Mouse (Mus musculus) heart, adult 9 months (tissue): ENCODE measurements around the gene Igtp.
"Not testable (repeated sequence)": the region's sequence is repeated elsewhere in the genome, so short reads cannot be mapped to it uniquely, and the experiment has no call there.

ENCODE experiments used
- DNase-seq, 2 experiments: peaks; one replicate each; pipeline ENCODE4 v3.0.0; 2022; ENCODE audit warnings: low spot score in 2 of 2

Igtp gene

DNA sequence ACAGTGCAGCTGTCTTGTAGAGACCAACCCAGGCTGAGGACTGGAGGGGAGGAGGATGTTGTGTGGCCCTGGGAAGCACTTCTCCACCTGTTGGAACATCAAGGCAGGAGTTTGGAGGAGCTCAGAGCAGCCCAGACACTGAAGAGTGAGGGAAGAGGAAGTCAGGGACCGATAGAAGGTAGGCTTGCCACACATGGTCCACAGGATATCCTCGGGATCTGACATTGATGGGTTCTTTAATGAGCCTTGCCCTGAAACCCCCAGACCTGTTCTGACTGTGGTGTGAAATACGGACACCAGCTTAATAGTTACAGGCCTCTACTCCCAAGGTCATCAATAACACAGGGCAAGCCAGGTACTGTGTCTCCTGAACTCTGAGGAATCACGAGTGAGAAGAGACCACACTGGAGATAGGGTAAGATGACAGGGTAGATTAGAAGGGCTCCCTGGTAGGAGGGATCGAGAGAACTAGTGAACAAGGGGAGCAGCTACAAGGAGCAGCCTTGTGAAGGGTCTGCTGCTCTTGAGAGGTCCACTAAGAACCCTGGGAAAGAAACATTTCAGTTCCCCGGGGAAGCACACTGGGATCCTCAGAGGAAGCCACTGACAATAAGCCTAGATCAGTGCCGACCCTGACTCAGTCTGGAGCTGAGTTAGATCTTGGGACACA lies 14.5 kb downstream of the Igtp start:
- DNase-seq = no peak

DNA sequence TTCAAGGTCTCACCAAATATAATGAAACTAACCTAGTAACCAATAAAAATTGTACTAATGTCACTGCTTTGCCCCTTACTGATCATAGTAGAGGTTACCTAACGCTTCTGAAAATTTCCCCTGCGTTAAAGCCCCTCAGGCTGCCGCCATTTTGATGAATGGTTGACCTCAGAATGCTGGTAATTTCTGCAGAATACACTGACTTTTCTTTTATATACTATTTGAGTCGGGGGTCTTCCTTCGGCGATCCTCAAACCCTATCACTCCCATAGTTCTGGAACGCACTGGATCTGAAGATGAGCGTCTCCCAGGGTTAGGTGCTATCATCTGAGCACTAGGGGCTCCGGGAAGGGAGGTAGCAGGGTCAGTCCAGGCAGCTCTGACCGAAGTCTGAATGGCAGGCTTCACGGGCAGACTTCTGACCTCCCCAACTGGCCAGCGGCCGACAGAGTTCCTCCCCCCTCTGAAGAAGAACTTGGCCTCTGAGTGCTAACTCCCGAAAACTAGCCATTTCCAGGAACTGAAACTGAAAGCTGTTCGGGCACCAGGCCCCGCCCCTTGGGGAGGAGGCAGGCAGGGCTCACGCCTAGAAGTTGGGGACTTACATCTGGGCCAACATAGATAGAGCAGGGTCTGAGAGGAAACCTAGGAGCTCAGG lies 15.2 kb downstream of the Igtp start:
- peak; percentile 94 for DNase-seq

DNA sequence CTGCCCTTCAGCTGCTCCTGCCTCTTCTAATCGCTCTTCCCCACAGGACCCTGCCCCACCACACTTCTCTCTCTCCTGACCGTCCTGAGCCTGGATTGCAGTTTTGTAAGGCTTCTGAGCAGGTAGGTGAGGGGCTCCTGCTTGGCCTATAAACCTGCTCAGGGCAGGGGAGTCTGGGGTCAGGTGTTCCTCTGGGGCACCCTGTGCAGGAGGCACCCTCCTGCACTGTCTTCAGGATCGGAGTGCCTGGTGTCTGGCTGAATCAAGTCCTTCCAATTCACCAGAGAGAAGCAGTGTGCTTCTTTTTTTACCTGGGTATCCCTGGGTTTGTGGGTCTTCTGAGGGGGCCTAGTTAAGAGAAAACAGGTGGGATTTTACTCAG lies 15.7 kb downstream of the Igtp start:
- not testable (repeated sequence) for DNase-seq

DNA sequence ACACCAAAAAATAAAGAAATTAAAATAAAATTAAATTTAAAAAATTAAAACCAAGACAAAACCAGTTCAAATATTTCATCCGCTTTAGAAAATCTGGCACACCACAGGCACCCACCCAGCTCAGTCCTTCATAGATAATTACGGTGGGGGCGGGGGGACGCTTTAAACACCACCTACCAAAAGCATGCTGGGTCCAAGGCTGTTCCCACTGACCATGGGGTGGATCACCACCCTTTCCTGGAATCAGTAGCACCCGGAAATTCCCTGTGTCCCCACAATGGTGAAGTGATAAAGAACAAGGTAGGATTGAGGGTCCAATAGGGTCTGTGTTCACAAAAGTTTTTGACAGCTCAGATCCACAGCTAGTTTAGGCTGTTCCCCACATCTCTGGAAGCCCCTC lies 16.5 kb downstream of the Igtp start:
- DNase-seq = no peak

DNA sequence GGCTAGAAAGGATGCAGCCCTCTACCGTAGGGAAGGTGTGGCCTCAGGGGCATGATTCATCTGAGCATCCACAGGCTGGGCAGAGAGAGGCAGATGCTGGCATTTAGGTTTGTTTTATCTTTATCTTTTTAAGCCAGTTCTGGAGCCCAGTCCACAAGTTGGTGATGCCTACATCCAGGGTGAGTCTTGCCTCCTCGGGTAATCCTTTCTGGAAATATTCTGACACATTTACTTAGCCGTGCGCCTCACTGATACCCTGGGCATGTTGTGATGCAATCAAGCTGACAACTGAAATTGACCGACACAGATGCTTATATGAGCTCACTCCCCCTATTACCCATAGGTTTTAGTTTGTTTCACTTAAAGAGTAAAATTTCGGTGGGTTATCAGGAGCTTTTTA lies 17.5 kb downstream of the Igtp start:
- no peak for DNase-seq

DNA sequence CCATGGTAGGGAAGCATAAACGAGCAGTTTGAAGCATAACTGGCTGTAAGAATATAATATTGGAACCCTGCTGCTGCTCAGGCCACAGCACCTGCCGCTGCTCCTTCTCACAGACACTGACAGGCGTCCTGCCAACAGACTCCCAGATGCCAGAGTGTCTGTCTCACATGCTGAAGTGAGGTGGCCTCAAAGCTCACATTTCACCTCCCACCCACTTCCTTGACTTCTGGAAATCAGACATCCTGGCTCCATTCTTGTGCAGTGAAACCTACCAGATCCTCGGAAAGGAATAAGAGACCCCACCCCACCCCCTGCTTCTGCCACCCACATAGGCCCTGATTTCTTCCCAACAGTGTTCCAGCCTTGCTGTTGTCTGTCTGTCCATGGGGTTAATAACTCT lies 24.4 kb downstream of the Igtp start:
- peak in 1 of 2 experiments; percentile 28 for DNase-seq

DNA sequence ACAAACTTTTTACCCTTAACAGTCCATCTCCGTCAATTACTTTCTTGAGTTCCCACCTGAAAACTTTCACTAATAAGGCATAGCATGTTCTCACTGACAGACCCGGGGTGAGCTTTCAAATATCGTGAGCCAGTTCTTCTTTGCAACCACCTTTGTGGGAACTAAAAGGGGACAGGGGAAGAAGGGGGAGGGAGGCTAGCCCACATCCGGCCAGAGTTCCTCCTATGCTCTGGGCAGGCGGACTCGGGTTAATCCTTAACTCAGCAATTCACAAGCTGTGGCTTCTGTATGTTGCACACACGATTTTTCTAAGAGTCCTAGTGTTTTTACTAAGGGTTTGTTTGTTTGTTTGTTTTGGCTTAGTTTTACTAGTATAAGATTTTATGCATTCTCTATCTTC lies 25.0 kb downstream of the Igtp start:
- peak; percentile 37 to 59 for DNase-seq

DNA sequence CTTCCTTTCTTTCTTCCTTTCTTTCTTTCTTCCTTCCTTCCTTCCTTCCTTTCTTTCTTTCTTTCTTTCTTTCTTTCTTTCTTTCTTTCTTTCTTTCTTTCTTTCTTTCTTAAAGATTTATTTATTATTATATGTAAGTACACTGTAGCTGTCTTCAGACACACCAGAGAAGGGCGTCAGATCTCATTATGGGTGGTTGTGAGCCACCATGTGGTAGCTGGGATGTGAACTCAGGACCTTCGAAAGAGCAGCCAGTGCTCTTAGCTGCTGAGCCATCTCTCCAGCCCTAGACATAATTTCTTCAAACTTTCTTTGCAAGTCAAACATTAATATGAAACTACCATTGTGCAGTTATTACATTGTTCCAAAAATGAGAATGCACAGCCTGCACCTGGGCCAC lies 25.5 kb downstream of the Igtp start:
- not testable (repeated sequence) for DNase-seq

DNA sequence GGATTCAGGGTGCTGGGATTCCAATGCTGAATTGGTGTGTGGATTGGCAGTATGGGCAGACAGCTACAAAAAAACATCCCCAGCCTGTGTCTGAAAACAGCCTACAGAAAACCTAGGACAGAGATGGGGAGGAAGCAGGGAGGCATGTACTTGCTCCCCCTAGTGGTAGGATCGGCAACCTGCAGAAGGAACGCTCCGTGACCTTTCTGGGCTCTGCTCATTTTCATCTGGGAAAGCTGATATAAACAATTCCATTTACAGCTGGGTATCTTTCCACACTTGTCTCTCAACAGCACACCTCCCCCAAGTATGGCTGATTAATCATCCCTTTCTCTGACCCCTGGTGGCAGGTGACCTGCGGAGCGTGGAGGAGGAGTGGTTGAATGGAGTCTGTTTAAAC lies 26.3 kb downstream of the Igtp start:
- DNase-seq = peak; percentile 60 to 78

DNA sequence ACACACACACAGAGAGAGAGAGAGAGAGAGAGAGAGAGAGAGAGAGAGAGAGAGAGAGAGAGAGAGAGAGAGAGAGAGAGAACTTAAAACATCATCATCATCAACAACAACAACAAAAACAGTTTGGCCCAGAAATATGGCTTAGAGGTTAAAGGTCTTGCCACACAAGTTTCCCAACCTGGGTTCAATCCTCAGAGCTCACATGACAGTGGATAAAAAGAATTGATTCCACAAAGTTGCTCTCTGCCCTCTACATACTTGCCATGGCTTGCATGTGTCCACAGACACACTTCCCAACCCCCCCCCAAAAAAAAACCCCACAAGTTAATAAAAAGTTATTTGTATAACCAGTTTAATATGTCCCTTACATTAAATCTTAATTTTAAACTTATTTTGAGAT lies 27.1 kb downstream of the Igtp start:
- no peak for DNase-seq

DNA sequence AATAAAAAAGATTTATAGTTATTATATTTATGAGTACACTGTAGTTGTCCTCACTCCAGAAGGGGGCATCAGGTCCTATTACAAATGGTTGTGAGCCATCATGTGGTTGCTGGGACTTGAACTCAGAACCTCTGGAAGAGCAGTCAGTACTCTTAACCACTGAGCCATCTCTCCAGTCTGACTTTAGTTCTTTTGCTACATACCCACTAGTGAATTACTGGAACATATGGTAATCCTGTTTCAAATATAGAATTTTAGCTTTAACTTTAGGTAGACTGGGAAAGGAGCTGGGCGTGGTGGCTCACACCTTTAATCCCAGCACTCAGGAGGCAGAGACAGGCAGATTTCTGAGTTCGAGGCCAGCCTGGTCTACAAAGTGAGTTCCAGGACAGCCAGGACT lies 28.7 kb downstream of the Igtp start:
- not testable (repeated sequence) for DNase-seq

DNA sequence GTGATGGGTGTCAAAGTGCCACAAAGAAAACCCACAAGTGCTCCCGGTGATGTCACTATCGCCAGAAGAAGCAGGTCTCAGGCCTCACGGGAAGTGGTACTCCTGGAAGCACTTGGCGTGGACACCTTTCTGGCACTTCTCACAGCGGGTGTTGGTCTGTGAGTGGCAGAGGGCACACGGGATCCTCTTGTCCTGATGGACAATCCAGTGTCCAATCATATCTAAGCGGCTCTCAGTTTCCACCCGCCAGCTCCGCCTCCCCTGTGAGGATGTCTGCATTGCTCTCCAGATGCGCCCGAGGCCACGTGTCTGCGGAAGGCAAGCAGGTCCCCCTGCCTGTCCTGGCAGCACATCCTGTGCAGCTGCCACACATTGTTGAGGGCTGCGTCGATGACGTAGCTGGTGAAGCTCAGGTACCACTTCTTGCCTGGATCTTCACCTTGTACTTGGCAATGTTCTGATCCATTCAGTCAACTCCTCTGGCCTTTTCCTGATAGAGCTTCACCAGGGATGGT lies 31.1 kb downstream of the Igtp start:
- DNase-seq = no peak

DNA sequence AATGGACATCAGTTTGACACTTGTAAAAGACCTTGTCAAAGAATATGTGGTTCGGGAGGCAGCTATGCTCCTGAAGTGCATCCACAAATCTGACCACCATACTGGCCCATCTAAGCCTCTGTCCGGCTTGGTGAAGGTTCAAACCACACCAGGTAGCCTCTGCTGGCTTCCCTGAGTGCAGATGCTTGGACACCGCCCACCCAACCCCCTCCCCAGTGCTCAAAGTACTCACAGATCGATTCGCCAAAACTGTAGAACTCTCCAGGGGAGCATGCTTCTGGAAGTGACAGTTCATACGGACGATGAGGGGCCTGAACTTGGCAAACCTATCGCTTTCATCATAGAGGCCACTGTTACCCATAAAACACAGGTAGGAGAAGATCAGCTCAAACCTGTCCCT lies 31.8 kb downstream of the Igtp start:
- no peak for DNase-seq

DNA sequence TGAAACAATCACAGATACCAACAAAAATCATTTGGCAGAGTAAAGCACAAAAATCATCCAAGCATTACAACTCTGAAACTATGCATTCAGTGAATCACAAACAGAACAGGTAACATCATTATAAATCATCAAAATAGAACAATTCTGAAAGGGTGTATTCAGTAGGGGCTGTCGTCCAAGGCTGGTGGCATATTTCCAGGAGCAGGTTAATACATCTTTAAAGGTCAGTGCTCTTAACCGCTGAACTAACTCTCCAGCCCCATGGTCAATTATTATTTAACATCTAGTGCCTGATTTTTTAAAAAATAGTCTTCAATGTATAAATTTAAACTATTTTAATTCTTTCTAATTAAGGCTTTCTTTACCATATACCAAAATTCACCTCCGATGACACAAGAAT lies 35.2 kb downstream of the Igtp start:
- not testable (repeated sequence) for DNase-seq

DNA sequence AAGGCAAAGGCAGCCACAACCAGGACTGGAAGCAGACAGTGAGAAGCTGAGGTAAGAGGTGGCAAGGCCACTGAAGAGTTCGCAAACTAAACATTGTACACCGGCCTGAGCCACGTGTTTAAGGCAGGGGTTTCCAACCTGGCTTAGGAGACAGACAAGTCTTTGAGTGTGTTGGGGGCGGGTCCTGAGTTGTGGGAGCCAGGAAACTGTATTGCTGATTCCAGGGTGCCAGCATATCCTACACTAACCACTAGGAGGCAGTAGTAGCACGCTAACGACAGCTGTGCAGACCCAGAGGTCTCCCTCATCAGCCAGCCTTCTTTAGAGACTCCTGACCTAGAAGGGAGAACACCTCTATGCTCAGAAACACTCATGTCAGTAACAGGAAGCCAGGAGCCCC lies 35.8 kb downstream of the Igtp start:
- no peak for DNase-seq

DNA sequence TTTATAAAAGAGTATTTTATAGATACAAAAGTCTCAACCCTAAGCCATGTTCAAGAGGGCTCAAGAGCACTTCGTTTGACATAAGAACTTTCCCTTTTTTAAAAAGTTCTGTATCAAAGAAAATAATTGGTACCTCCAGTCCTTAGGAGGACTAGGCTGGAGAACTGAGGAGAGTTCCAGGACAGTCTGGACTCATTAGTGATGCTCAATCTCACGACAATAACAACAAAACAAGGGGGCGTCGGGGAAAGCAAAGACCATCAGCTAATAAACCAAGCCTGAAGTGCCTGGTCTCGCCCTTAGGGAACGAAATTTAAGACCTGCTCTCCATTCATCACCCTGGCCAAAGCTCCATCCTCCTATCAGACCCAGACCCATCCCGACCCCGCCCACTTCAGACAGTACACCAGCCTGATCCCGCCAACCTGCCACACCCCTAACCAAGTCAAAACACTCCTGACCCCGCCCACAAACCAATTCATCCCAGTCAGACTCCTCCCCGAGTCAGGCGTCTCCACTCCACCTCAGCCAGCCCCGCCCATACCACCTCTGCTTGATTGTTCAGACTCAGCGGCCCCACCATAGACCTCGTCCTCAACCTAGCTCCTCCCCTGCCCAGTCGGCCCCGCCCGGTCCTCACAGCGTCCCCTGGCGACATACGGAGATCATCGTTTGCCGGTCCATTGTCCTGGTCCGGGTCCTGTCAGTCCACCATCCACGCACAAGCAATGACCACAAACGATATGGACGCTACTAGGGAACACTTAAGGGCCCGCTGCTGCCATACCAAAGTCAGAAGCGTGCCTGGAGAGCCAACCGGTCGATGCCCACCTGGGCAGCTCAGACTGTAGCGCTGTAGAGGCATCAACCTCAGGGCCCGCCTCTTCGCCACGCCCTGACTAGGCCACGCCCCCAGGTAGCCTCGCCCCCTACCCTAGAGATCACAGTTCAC lies 39.8 kb downstream of the Igtp start:
- peak; percentile 28 to 39 for DNase-seq

DNA sequence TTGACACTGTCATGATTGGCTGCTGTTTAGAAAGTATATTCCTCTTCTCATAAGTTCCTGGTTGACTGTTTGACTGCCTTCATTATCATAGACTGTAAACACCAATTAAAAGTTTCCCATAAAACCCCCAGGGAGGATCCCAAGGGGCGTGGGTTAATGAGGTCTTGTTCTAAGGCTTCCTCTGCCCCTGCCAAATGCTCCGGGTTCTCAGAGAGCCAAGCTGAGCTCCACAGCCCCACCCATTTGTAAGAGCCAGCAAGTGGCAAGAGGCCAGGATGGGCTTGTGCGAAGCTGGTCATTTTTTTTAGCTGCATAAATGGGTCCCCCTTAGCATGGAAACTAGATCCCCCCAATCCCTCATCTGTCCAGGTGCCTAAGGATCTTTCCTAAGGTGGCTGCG lies 47.9 kb downstream of the Igtp start:
- peak; percentile 46 to 57 for DNase-seq

DNA sequence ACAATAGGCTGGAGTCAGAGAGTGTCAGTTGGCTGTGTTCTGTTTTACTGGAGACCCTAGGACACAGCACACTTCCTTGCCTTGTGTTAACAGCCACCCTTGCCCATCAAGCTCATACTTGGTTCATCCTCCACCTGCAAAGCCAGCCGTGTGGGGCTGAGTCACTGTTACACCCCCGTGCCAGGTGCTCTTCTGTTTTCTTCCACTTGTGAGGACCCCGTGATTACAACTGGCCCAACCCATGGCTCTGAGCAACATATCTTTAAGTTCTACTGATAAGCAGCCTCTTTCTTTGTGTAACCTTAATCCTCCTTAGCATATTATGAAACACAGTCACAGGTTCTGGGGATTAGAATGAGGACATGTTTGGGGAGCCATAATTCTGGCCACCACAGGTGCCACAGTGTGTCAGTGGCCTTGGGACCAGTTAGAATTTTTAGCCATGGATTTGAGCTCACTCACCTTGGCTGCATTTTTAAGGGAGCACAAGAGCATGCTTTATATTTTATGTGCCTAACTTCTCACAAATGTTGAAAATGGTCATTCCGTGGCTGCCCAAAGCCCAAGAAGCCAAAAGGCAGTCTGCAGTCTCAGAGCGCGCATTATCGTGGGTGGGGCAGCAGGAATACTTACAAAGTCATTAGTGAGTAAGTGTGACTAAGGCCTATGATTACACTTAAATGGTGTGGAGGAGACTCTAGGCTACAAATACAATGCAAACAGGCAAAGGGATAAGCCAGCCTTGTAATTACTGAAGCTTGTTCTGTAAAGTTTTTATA lies 50.0 kb downstream of the Igtp start:
- no peak for DNase-seq

DNA sequence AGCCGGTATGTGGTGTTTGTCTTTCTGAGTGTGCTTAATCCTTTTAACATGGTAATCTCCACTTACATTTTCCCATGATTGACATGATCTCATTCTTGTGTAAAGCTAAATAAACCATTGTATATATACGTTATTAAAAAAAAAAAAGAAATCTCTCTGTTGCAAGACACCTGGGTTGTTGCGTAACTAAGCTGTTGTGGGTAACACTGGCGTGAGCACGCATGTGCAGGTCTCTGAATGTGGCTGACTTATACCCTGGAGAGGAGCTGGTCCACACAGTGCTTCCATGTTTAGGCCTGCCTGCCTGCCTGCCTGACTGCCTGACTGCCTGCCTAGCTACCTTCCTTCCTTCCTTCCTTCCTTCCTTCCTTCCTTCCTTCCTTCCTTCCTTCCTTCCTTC lies 51.2 kb downstream of the Igtp start:
- no peak for DNase-seq

DNA sequence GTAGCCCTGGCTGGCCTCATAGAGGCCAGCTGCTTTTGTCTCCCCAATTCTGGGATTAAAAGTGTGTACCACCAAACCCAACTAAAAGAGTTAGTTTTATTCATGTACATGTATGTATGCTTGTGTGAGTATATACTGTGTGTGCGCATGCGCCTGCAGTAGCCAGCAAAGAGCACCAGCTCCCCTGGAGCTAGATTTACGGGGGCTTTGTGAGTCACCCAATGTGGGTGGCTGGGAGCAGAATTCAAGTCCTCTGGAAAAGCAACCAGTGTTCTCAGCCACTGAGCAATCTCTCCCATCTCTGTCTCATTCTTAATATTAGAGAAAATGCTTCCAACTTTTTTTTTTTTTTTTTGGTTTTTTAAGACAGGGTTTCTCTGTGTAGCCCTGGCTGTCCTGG lies 55.1 kb downstream of the Igtp start:
- DNase-seq = no peak
